Mouse (Mus musculus): ENCODE measurements around the gene Mcu. TPM values are rescaled to one million over a fixed set of nuclear protein-coding genes. Genes with fewer than 3 reads are reported as not detected.

The Mcu gene
- 15.9 and 16.7 TPM in 2 replicates for polyA plus RNA-seq (2012; rRNA removed)

- H3K27ac ChIP-seq (ENCODE audit: control insufficient read depth, insufficient read depth, low read depth, low read length): 0 out of 2 replicates have a peak within 1 kb of the TSS, but pooled peaks have one; percentile 12
Observed at GRCm38 (mm10) chr10:59616522-59616921, at the start of gene Mcu. Mcu (minus strand) TSS chr10:59616692.

GRCm38 (mm10) chr10:59665503-59666291, 49.2 kb upstream of the Mcu start:
- H3K27ac ChIP-seq (ENCODE audit: control insufficient read depth, insufficient read depth, low read depth, low read length): no peak overlapping the region
- no peaks in the 10 kb centered on the region for H3K27me3 ChIP-seq (ENCODE audit: control insufficient read depth, insufficient read depth, low read length)
- no peaks in the 10 kb centered on the region for H3K4me1 ChIP-seq (ENCODE audit: control insufficient read depth, insufficient read depth, low read length)
- H3K4me3 ChIP-seq (ENCODE audit: control insufficient read depth, low read depth, low read length): no peak overlapping the region
- TF ChIP-seq CTCF (IDR thresholded peaks at IDR 0.05; ENCODE audit: control insufficient read depth, insufficient read depth, insufficient replicate concordance, low read depth, low read length): no peak
- no peak for TF ChIP-seq POLR2A (IDR thresholded peaks at IDR 0.05; ENCODE audit: control insufficient read depth, low read depth, low read length)
- no peaks in the 10 kb centered on the region for H3K36me3 ChIP-seq (ENCODE audit: control insufficient read depth, insufficient read depth, low read length)

More at GRCm38 (mm10) chr10:59616522-59616921, at the start of gene Mcu:
- H3K36me3 ChIP-seq (ENCODE audit: control insufficient read depth, insufficient read depth, low read length): no peaks in the 10 kb centered on the region
- no peaks in the 10 kb centered on the region for H3K27me3 ChIP-seq (ENCODE audit: control insufficient read depth, insufficient read depth, low read length)
- TF ChIP-seq POLR2A (IDR thresholded peaks at IDR 0.05; ENCODE audit: control insufficient read depth, low read depth, low read length) (peak; percentile 70; the same call in 1 of the 2 replicates), CTCF (IDR thresholded peaks at IDR 0.05; ENCODE audit: control insufficient read depth, insufficient read depth, insufficient replicate concordance, low read depth, low read length) (no peak)
- H3K4me3 ChIP-seq (ENCODE audit: control insufficient read depth, low read depth, low read length): peak within 1 kb of the TSS; percentile 73
- peaks cover 7% of the 10 kb centered on the region for H3K4me1 ChIP-seq (ENCODE audit: control insufficient read depth, insufficient read depth, low read length)

GRCm38 (mm10) chr10:59664765-59665164, 48.3 kb upstream of the Mcu start:
- Histone ChIP-seq H3K27ac (ENCODE audit: control insufficient read depth, insufficient read depth, low read depth, low read length) (no peak overlapping the region), H3K4me3 (ENCODE audit: control insufficient read depth, low read depth, low read length) (no peak overlapping the region), H3K4me1 (ENCODE audit: control insufficient read depth, insufficient read depth, low read length) (no peaks in the 10 kb centered on the region), H3K27me3 (ENCODE audit: control insufficient read depth, insufficient read depth, low read length) (no peaks in the 10 kb centered on the region), H3K36me3 (ENCODE audit: control insufficient read depth, insufficient read depth, low read length) (no peaks in the 10 kb centered on the region)
- TF ChIP-seq POLR2A (IDR thresholded peaks at IDR 0.05; ENCODE audit: control insufficient read depth, low read depth, low read length) (no peak), CTCF (IDR thresholded peaks at IDR 0.05; ENCODE audit: control insufficient read depth, insufficient read depth, insufficient replicate concordance, low read depth, low read length) (no peak)

- no peaks in the 10 kb centered on the region for H3K36me3 ChIP-seq (ENCODE audit: control insufficient read depth, insufficient read depth, low read length)
- H3K4me1 ChIP-seq (ENCODE audit: control insufficient read depth, insufficient read depth, low read length): no peaks in the 10 kb centered on the region
- no peak overlapping the region for H3K4me3 ChIP-seq (ENCODE audit: control insufficient read depth, low read depth, low read length)
- no peaks in the 10 kb centered on the region for H3K27me3 ChIP-seq (ENCODE audit: control insufficient read depth, insufficient read depth, low read length)
- H3K27ac ChIP-seq (ENCODE audit: control insufficient read depth, insufficient read depth, low read depth, low read length): no peak overlapping the region
- TF ChIP-seq POLR2A (IDR thresholded peaks at IDR 0.05; ENCODE audit: control insufficient read depth, low read depth, low read length) (no peak), CTCF (IDR thresholded peaks at IDR 0.05; ENCODE audit: control insufficient read depth, insufficient read depth, insufficient replicate concordance, low read depth, low read length) (no peak)
Observed at GRCm38 (mm10) chr10:59656799-59657198, 40.3 kb upstream of the Mcu start.

GRCm38 (mm10) chr10:59646821-59647378, 30.4 kb upstream of the Mcu start:
- H3K36me3 ChIP-seq (ENCODE audit: control insufficient read depth, insufficient read depth, low read length): no peaks in the 10 kb centered on the region
- TF ChIP-seq POLR2A (IDR thresholded peaks at IDR 0.05; ENCODE audit: control insufficient read depth, low read depth, low read length): no peak
- H3K4me1 ChIP-seq (ENCODE audit: control insufficient read depth, insufficient read depth, low read length): no peaks in the 10 kb centered on the region
- H3K27me3 ChIP-seq (ENCODE audit: control insufficient read depth, insufficient read depth, low read length): no peaks in the 10 kb centered on the region
- H3K4me3 ChIP-seq (ENCODE audit: control insufficient read depth, low read depth, low read length): no peak overlapping the region
- no peak overlapping the region for H3K27ac ChIP-seq (ENCODE audit: control insufficient read depth, insufficient read depth, low read depth, low read length)

GRCm38 (mm10) chr10:59645153-59645552, 28.7 kb upstream of the Mcu start:
- Histone ChIP-seq H3K27me3 (ENCODE audit: control insufficient read depth, insufficient read depth, low read length) (no peaks in the 10 kb centered on the region), H3K27ac (ENCODE audit: control insufficient read depth, insufficient read depth, low read depth, low read length) (no peak overlapping the region), H3K4me3 (ENCODE audit: control insufficient read depth, low read depth, low read length) (no peak overlapping the region), H3K4me1 (ENCODE audit: control insufficient read depth, insufficient read depth, low read length) (no peaks in the 10 kb centered on the region), H3K36me3 (ENCODE audit: control insufficient read depth, insufficient read depth, low read length) (no peaks in the 10 kb centered on the region)
- no peak for TF ChIP-seq POLR2A (IDR thresholded peaks at IDR 0.05; ENCODE audit: control insufficient read depth, low read depth, low read length)
- TF ChIP-seq CTCF (IDR thresholded peaks at IDR 0.05; ENCODE audit: control insufficient read depth, insufficient read depth, insufficient replicate concordance, low read depth, low read length): no peak

GRCm38 (mm10) chr10:59644710-59645109, 28.2 kb upstream of the Mcu start:
- TF ChIP-seq CTCF (IDR thresholded peaks at IDR 0.05; ENCODE audit: control insufficient read depth, insufficient read depth, insufficient replicate concordance, low read depth, low read length) (no peak), POLR2A (IDR thresholded peaks at IDR 0.05; ENCODE audit: control insufficient read depth, low read depth, low read length) (no peak)

More at GRCm38 (mm10) chr10:59644710-59645109, 28.2 kb upstream of the Mcu start:
- Histone ChIP-seq H3K27ac (ENCODE audit: control insufficient read depth, insufficient read depth, low read depth, low read length) (no peak overlapping the region), H3K36me3 (ENCODE audit: control insufficient read depth, insufficient read depth, low read length) (no peaks in the 10 kb centered on the region), H3K27me3 (ENCODE audit: control insufficient read depth, insufficient read depth, low read length) (no peaks in the 10 kb centered on the region), H3K4me1 (ENCODE audit: control insufficient read depth, insufficient read depth, low read length) (no peaks in the 10 kb centered on the region), H3K4me3 (ENCODE audit: control insufficient read depth, low read depth, low read length) (no peak overlapping the region)

Data from testis, adult 2 months (tissue).